Mouse (Mus musculus): ENCODE data around the gene Gm20873.
"Not testable (repeated sequence)": the region's sequence is repeated elsewhere in the genome, so short reads cannot be mapped to it uniquely, and the experiment has no call there.

The Gm20873 gene

DNA sequence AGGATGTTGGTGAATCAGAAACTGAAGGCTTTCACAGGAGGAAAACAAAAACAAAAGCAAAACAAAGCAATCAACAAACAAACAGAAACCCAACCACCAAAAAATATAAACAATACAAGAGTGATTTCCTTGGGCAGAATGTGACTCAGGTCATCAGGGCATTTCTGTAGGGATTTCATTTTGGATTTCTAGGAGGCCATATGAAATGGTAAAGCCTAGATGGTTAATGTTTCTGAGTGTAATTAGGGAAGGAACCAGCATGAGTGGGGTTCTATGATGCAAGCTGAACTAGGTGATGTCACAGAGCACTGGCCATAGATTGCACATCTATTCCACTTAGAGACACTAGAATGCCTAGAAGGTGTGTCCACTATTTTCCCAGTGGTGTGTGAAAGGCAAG lies at the start of gene Gm20873:
Gene Gm20873, plus strand, starts transcription at position 301 of the 400 bp plus-strand sequence.
- DNase-seq, result not testable (repeated sequence)

DNA sequence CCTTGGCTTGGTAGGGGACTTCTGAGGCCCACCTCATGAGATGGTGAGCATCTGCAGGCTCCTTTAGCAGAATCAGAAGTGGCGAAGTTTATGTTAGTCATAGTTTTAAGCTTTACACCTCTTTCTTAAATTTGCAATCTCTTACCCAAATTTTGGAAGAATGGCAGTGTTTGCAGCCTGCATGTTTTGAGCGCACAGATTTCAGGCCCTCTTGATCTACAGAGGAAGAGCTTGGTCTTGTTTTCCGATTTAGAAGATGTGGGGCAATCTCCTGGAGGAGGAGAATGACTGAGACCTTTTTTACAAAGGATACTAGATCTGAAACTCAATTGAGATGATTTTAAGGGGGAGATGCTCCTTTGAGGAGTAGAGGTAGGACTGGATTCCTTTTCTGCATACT lies 29.0 kb upstream of the Gm20873 start, which contains the start of gene Gm21746:
Gene Gm21746, minus strand, starts transcription at position 101 of the 400 bp plus-strand sequence.
- not testable (repeated sequence) for DNase-seq
